ENCODE assay signal across 8 mouse cellular contexts in genomic region chr9:101073987-101074331, GRCm38 (mm10). TPM values are rescaled to one million over a fixed set of nuclear protein-coding genes. Genes with fewer than 3 reads are reported as not detected.
DNase-seq lines count a peak whose midpoint lies in the region; ATAC-seq lines count a peak whose summit lies in the region.

Gene Msl2, plus strand, starts transcription at chr9:101074101.

- no peak for ATAC-seq in lung, embryonic 15.5 days (ENCODE audit: borderline replicate concordance, extremely low read depth, low FRiP score, low TSS enrichment)
- peak; percentile 68 for ATAC-seq in embryonic facial prominence, embryonic 12.5 days (ENCODE audit: insufficient number of reproducible peaks, insufficient read depth, low FRiP score, low TSS enrichment)
- ATAC-seq in heart, embryonic 14.5 days (ENCODE audit: insufficient number of reproducible peaks, insufficient read depth, low FRiP score, low read depth), result peak; percentile 51; the same call in 1 of the 2 replicates
- ATAC-seq in monocyte, adult 5-6 weeks (replicated peaks; ENCODE audit: insufficient number of reproducible peaks, low FRiP score, low TSS enrichment, poor library complexity, severe bottlenecking), result no peak; the same call in 1 of the 2 replicates

- H3K36me3 ChIP-seq in lung, embryonic 15.5 days, result no peaks in the 10 kb centered on the region
- no peaks in the 10 kb centered on the region for H3K36me3 ChIP-seq in embryonic facial prominence, embryonic 12.5 days
- H3K36me3 ChIP-seq in heart, embryonic 14.5 days (ENCODE audit: control insufficient read depth, insufficient read depth, low read length), result no peaks in the 10 kb centered on the region

- H3K4me2 ChIP-seq in lung, embryonic 15.5 days, result peak within 1 kb of the TSS; percentile 82
- H3K4me2 ChIP-seq in embryonic facial prominence, embryonic 12.5 days (replicated peaks), result peak within 1 kb of the TSS; percentile 92
- peak within 1 kb of the TSS; percentile 78 for H3K4me2 ChIP-seq in heart, embryonic 14.5 days (ENCODE audit: low read length)

- peak within 1 kb of the TSS; percentile 73 for H3K4me3 ChIP-seq in lung, embryonic 15.5 days
- peak within 1 kb of the TSS; percentile 97 for H3K4me3 ChIP-seq in embryonic facial prominence, embryonic 12.5 days
- H3K4me3 ChIP-seq in heart, embryonic 14.5 days (ENCODE audit: control insufficient read depth in 1 of 2, insufficient read depth in 1 of 2, low read depth in 1 of 2, low read length in 2 of 2), result peak within 1 kb of the TSS; percentile 84 to 99

- under 1% methylated on average over 41 of the region's 43 CpGs for WGBS in lung, embryonic 15.5 days
- 2% methylated on average over 30 of the region's 43 CpGs for WGBS in embryonic facial prominence, embryonic 12.5 days
- WGBS in heart, embryonic 14.5 days, result under 1% methylated on average over 28 of the region's 43 CpGs

- H3K9me3 ChIP-seq in lung, embryonic 15.5 days, result no peaks in the 10 kb centered on the region
- H3K9me3 ChIP-seq in embryonic facial prominence, embryonic 12.5 days, result no peaks in the 10 kb centered on the region
- no peaks in the 10 kb centered on the region for H3K9me3 ChIP-seq in heart, embryonic 14.5 days (ENCODE audit: control insufficient read depth, low read length)

- H3K4me1 ChIP-seq in lung, embryonic 15.5 days, result peaks cover 18% of the 10 kb centered on the region
- H3K4me1 ChIP-seq in embryonic facial prominence, embryonic 12.5 days, result peaks cover 13% of the 10 kb centered on the region
- H3K4me1 ChIP-seq in heart, embryonic 14.5 days (ENCODE audit: control insufficient read depth in 2 of 2, insufficient read depth in 2 of 2, low read length in 2 of 2), result peaks cover 4 to 21% of the 10 kb centered on the region in 2 experiments

- peak within 1 kb of the TSS; percentile 98 for H3K9ac ChIP-seq in lung, embryonic 15.5 days
- H3K9ac ChIP-seq in embryonic facial prominence, embryonic 12.5 days, result peak within 1 kb of the TSS; percentile 99
- peak within 1 kb of the TSS; percentile 94 for H3K9ac ChIP-seq in heart, embryonic 14.5 days (ENCODE audit: low read length)

- DNase-seq in lung, postnatal 10 days, result no peak
- no peak for DNase-seq in left cerebral cortex, postnatal 10 days (ENCODE audit: extremely low spot score in 1 of 2, low spot score in 2 of 2)
- no peak for DNase-seq in Muller cell, postnatal 12 days (ENCODE audit: inconsistent ontology term)
- no peak for DNase-seq in urinary bladder, postnatal 25 days (ENCODE audit: low spot score)

- peak within 1 kb of the TSS; percentile 99 for H3K27ac ChIP-seq in lung, embryonic 15.5 days
- peak within 1 kb of the TSS; percentile 98 for H3K27ac ChIP-seq in embryonic facial prominence, embryonic 12.5 days
- H3K27ac ChIP-seq in heart, embryonic 14.5 days (replicated peaks in 1 of 2; ENCODE audit: control insufficient read depth in 1 of 2, insufficient read depth in 1 of 2, low read depth in 2 of 2, low read length in 2 of 2), result peak within 1 kb of the TSS; percentile 98 to 99

- H3K27me3 ChIP-seq in lung, embryonic 15.5 days, result no peaks in the 10 kb centered on the region
- H3K27me3 ChIP-seq in embryonic facial prominence, embryonic 12.5 days, result no peaks in the 10 kb centered on the region
- H3K27me3 ChIP-seq in heart, embryonic 14.5 days (ENCODE audit: control insufficient read depth, insufficient read depth, low read length), result no peaks in the 10 kb centered on the region

- intact Hi-C loops in left cerebral cortex, postnatal 10 days (cut with DNase I), result loop anchor here (5.0 kb wide), 1 partner anchor 42 kb away; the partner anchor contains the start of gene Pccb

RNA-seq across cellular contexts. Expression of gene Msl2, which starts in this region (rescaled TPM):
- 5.9 and 6.8 TPM in 2 replicates for polyA plus RNA-seq in lung, embryonic 15.5 days (2015; fragmentation: Nextera tagmentation; extraction: Ambion mirVana)
- 9.8 and 10.4 TPM in 2 replicates for polyA plus RNA-seq in embryonic facial prominence, embryonic 12.5 days (2016; fragmentation: Nextera tagmentation; extraction: Ambion mirVana)
- 4.2 and 5.3 TPM in 2 replicates for polyA plus RNA-seq in heart, embryonic 14.5 days (2014; fragmentation: Nextera tagmentation; extraction: Ambion mirVana)
- total RNA-seq in left cerebral cortex, postnatal 10 days (2021), result 10 to 100 TPM; 58.1 to 58.3 TPM
- 52.9 to 75.5 TPM (median 58.3 TPM) in 3 replicates for total RNA-seq in monocyte, adult 5-6 weeks (2017)

Comparison
In these comparisons a context has a peak if more than half of its experiments do, and no peak if none do; other contexts are left out.
1. ATAC-seq: peak in embryonic facial prominence, embryonic 12.5 days (single experiment) and heart, embryonic 14.5 days (single experiment); none in lung, embryonic 15.5 days (single experiment) and monocyte, adult 5-6 weeks (single experiment).
2. Peak in every context shown above with its lines, with median percentiles within 50 percentile points of each other: H3K27ac ChIP-seq, H3K4me2 ChIP-seq, H3K4me3 ChIP-seq and H3K9ac ChIP-seq.